Mouse (Mus musculus) forelimb bud, embryonic 11.5 days (tissue): ENCODE measurements around the gene Srsf2.
"Not testable (repeated sequence)": the region's sequence is repeated elsewhere in the genome, so short reads cannot be mapped to it uniquely, and the experiment has no call there.

Experiments used
- DNase-seq: peaks from one replicate; pipeline ENCODE4 v3.0.0-alpha.2; 2012; ENCODE audit warnings: low read depth, low spot score

Gene Srsf2

GRCm38 (mm10) chr11:116853512-116853928 lies 626 bp upstream of the Srsf2 start:
- peak; percentile 92 for DNase-seq

GRCm38 (mm10) chr11:116852291-116852890 lies 503 bp downstream of the Srsf2 start, which contains the start of gene Mfsd11:
Gene Mfsd11, plus strand, starts transcription at chr11:116852440.
- no peak for DNase-seq

GRCm38 (mm10) chr11:116851576-116852290 lies 1.2 kb downstream of the Srsf2 start:
- no peak for DNase-seq

- no peak for DNase-seq
Measured at GRCm38 (mm10) chr11:116850833-116851477, 1.9 kb downstream of the Srsf2 start.

GRCm38 (mm10) chr11:116850085-116850484 lies 2.8 kb downstream of the Srsf2 start:
- no peak for DNase-seq

GRCm38 (mm10) chr11:116849587-116849986 lies 3.3 kb downstream of the Srsf2 start:
- DNase-seq = no peak

GRCm38 (mm10) chr11:116848877-116849178 lies 4.1 kb downstream of the Srsf2 start:
- not testable (repeated sequence) for DNase-seq

- DNase-seq = no peak
Measured at GRCm38 (mm10) chr11:116848086-116848876, 4.6 kb downstream of the Srsf2 start.

- no peak for DNase-seq
Measured at GRCm38 (mm10) chr11:116847187-116848085, 5.5 kb downstream of the Srsf2 start.

GRCm38 (mm10) chr11:116846593-116847181 lies 6.2 kb downstream of the Srsf2 start:
- no peak for DNase-seq

GRCm38 (mm10) chr11:116843261-116844233 lies 9.3 kb downstream of the Srsf2 start, which contains the start of the genes Mettl23 and Jmjd6:
Gene Mettl23, plus strand, starts transcription at chr11:116843278.
Gene Jmjd6, minus strand, starts transcription at chr11:116843449.
- DNase-seq = peak; percentile 98

GRCm38 (mm10) chr11:116842531-116843260 lies 10.2 kb downstream of the Srsf2 start:
- no peak for DNase-seq

GRCm38 (mm10) chr11:116840748-116841147 lies 12.1 kb downstream of the Srsf2 start:
- DNase-seq = no peak

GRCm38 (mm10) chr11:116839601-116840000 lies 13.3 kb downstream of the Srsf2 start:
- DNase-seq = no peak

- DNase-seq = no peak
Measured at GRCm38 (mm10) chr11:116838936-116839335, 14.0 kb downstream of the Srsf2 start.

GRCm38 (mm10) chr11:116837441-116837840 lies 15.5 kb downstream of the Srsf2 start:
- DNase-seq = no peak

GRCm38 (mm10) chr11:116836283-116836682 lies 16.6 kb downstream of the Srsf2 start:
- no peak for DNase-seq

- DNase-seq = no peak
Measured at GRCm38 (mm10) chr11:116834954-116835353, 17.9 kb downstream of the Srsf2 start.
